Mouse (Mus musculus) cerebral cortex, adult 2 months (tissue): ENCODE measurements around the gene Plac1.

Experiments
- WGBS: fragments of 180-500 bp; shearing (Covaris S2); methylation state at CpG from one replicate; pipeline ENCODE4 v1.1.7; 2018; 5-methylcytosine and 5-hydroxymethylcytosine counted together

The Plac1 gene

GRCm38 (mm10) chrX:53099951-53100350, 140.0 kb downstream of the Plac1 start:
- WGBS: 65% methylated on average over 7 of the region's 7 CpGs

GRCm38 (mm10) chrX:53099266-53099665, 140.6 kb downstream of the Plac1 start:
- 77% methylated on average over 3 of the region's 3 CpGs for WGBS

GRCm38 (mm10) chrX:53098293-53098692, 141.6 kb downstream of the Plac1 start:
- WGBS: 84% methylated on average over 4 of the region's 4 CpGs

- WGBS: 78% methylated on average over 4 of the region's 4 CpGs
Observed at GRCm38 (mm10) chrX:53097786-53098185, 142.1 kb downstream of the Plac1 start.

GRCm38 (mm10) chrX:53093381-53093780, 146.5 kb downstream of the Plac1 start:
- WGBS: 45% methylated on average over 2 of the region's 2 CpGs

DNA sequence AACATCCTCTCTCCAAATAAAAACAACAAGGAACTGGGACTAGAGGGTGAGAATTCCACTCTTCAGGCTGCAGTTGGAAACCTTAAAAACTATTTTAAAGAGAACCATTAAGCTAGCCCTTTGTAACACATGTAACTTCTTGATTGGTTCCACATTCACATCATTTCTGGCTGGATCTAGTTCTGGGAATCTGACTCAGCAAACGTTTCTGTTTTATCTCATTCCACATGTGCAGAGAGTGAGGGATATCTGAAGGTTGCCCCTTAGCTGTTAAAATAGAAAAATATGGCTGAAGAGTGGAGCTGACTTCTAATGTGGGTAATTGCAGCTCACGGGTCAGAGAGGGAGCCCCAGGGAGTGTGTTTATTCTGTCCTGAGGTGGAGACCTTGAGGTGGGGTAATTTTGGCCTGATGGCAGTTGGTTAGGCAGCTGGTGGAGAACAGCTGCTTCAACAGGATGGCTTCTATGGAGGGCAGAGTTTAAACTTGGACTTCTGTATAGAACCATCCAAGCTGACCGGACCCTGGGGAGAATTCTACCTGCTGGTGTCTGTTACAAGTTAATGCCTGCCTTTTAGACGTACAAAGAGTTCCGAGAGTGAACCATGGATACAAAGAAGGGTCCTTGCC, 151.1 kb downstream of the Plac1 start:
- WGBS: 86% methylated on average over 5 of the region's 5 CpGs

GRCm38 (mm10) chrX:53087202-53087601, 152.7 kb downstream of the Plac1 start:
- 100% methylated on average over 1 of the region's 1 CpGs for WGBS

DNA sequence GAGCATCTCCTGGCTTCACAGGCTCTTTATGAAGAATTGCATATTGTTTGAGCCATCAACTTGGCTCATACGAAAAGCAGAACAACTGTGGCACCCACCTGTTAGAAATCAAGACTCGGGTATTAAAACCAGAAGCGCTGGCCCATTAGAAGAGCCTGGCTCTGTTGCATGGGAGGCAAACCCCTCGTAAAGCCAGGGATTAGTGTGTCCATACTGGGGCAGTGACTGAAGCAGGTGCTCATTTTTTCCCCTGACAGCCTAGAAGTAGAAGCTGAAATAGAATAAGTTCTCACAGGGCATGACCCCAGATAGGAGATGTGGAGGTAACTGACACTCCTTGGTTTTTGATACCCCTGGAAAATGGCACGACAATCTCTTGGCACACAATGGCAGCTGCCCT, 154.4 kb downstream of the Plac1 start:
- WGBS: 78% methylated on average over 5 of the region's 5 CpGs

DNA sequence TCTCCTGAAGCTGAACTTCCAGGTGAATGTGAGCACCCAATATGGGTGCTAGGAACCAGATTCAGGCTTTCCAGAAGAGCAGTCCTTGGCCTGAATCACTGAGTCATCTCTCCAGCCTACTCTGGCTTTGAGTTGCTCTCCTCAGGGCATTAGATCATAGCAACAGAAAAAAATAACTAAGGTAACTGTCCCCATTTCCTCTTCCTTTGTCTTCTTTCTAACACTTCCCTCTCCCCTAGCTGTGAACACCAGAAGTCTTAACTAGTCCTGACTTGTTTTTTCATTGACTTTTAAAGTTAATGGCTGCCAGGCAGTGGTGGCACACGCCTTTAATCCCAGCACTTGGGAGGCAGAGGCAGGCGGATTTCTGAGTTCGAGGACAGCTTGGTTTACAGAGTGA, 175.5 kb downstream of the Plac1 start:
- 89% methylated on average over 3 of the region's 3 CpGs for WGBS

DNA sequence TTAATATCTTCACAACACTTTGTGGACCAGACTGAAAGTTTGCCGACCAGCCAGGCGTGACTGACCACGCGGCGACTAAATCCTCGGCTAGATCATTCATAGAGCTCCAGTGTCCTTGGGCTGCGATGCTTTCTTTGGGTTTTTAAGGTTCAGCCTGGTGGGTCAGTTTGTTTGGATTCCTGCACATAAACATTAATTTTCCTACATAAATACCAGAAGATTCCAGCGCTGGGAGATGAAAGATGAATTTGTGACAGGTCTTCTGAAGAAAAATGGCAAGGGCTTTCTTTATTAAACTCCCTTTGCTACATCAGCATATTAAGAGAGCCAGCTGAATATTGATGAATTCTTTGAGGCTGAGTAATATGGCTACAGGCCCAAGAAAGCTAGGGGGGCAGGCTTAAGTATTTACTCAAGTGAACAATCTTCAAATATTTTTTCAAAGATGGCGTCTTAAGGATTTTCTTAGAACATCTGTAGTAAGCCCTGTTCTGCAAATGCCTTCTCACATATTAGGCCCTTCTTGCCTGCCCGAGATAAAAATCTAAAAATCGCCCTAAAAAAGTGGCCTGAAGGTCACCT, 180.4 kb downstream of the Plac1 start:
- WGBS: 52% methylated on average over 11 of the region's 11 CpGs

DNA sequence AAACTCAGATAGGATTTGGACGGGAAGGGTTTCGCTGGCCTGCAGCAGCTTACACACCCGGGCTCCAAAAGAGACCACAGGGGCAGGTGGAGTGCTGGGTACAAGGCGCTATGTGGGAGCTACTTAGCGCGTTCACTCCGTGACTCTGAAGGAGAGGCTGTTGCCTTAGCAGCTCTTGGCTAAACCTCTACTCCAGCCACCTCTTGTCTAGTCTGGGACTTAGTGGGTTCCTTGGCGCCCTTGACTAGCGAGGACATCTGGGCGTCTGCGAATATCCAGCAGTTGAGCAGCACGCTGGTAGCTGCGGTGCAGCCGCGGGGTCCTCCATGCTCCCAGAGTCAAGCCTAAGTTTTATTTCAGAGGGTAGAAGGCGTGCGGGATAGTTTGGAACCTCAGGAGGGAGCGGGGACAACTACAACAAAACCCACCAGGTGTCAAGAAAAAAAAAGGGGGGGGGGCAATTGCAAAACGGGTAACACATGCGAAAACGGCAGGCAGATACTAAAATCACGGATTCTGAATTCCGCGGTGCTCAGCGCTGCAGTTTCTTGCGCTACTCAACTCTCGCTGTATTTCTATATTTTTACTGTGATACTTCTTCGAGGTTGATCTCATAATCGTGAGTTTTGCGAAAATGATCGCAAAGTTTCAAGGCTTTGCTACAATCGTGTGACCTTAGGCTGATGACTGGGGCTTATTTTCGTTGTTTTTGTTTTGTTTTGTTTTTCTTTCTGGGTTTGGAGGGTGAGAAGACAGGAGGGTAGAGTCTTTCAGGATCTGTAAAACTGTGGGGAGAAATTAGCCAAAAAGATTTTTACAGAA, 181.2 kb downstream of the Plac1 start:
- 8% methylated on average over 33 of the region's 33 CpGs for whole genome bisulfite sequencing

DNA sequence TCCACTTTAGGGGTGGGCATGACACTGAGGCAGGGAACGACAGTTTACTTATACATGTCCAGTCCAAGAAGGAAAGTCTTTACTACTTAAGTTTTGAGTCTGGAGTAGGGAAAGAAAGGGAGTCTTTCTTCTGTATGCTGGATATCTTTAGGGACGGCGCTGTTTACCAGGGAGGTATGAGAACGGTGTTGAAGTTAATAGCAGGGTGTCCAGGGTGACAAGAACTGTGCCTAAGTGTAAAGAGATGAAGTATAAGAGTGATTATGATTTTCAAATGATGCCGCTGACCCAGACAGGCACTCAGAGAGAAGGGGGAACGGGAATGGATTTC, 182.2 kb downstream of the Plac1 start:
- 27% methylated on average over 6 of the region's 6 CpGs for WGBS

GRCm38 (mm10) chrX:53057054-53057759, 182.7 kb downstream of the Plac1 start:
- WGBS: 8% methylated on average over 39 of the region's 42 CpGs

DNA sequence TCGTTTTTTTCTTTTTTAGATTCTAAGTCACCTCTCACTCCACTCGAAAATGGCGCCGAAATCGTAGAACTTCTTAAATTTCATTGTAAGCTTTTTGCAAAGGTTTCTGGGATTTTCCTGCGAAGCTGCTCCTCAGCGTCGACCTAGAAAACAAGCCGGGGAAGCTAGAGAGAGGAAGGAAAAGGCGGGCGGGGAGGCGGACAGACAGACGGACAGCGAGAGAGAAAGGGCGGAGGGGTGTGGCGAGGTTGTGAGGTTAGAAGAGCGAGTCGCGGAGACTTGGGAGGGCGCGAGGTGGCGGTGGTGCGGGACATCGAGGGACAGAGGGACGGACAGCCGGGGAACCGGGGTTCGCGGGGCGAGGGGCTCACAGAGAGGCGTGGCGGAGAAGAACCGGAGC, 183.3 kb downstream of the Plac1 start:
- 7% methylated on average over 30 of the region's 33 CpGs for WGBS

DNA sequence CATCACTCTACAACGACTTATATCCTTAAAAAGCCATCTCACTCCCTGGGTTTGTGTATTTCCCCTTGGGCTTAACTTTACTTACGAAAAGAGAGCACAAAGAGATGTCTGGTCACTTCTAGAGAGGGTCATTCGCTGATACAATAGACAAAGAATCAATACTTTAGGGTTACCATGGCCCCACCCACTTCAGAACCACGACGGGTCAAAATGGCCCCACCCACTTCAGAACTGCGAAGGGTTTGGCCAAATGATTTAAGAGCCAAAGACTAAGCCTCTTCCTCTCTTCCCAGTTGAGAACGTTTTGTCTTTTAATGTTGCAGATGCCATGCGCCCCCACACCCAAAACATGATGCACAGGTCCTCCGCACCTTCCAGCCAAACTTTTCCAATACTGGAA, 184.1 kb downstream of the Plac1 start:
- WGBS: 15% methylated on average over 9 of the region's 9 CpGs

DNA sequence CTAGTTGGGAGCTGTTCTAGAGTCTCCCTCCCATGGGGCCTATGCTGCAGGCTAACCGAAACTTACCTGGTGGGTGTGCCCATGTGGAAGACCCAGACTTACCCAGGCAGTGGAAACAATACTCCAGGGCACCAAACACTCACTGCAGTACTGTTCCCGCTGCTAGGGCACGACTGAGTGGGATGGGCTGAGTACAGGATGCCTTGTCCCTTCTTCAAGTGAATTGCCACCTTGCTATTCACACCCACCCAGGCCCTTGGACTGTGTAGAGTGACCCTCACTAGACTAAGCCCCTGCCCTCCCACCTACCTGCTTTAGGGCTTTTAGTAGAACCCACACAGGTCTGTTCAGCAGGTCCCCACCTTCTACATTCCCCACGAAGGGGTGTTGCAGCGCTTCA, 186.0 kb downstream of the Plac1 start:
- WGBS: 91% methylated on average over 5 of the region's 5 CpGs

DNA sequence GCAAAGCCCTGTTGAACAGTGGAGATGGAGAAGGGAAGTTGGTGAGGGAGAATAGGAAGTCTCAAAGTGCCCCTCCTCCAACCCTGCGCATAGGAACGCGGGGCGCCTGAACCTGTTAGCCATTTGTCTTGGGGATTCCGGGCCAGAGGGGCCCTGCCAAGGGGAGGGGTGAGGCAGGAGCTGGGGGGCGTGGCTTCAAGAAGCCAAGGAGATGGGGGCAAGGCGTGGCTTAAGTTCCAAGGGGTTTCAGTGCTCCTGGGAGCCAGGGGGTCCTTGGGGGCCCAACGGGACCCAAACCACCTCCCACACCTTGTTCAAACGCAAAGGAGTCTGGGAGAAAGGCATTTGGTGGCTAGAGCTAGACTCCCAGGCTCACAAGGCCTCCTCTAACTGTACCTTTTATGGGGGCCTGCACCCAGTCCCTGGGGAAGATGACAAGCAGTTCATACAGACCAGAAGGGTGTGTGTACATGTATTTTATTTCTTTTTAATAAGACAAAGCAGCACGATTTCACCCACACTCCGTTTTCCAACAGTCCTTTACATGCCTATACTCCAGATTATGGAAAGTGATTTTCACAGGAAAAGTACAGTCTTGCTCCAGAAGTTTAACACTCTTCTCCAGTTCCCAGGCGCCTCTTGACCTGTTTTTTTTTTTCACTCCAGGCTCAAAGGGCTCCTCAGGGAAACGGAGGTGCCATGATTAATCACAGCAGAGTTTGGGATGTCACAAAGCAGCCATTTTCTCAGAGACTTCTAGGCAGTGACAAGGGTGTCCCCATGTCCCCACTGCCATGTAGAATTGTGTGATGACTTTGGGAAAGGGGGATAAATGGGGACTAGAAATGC, 187.0 kb downstream of the Plac1 start:
- 25% methylated on average over 13 of the region's 13 CpGs for WGBS

DNA sequence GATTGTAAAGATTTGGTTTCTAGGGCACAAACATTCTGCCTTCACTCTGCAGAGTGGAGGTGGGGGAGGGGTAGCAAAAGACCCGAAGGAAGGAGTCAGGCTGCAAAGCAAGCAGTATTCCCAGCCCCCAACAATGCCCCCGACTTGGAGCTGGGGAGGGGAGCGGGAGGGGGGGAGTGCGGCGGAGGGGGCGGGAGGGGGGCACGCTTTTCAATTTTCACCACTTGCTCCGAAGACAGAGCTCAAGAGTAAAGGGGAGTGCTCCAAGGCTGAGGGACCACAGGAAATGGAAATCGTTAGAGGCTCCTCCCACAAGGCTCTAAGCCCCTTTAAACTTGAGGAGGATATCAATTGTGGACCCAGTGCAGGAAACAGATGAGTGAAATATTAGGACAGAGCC, 189.6 kb downstream of the Plac1 start:
- 6% methylated on average over 6 of the region's 9 CpGs for WGBS

- 86% methylated on average over 4 of the region's 4 CpGs for WGBS
Observed at GRCm38 (mm10) chrX:53049196-53049595, 190.7 kb downstream of the Plac1 start.

DNA sequence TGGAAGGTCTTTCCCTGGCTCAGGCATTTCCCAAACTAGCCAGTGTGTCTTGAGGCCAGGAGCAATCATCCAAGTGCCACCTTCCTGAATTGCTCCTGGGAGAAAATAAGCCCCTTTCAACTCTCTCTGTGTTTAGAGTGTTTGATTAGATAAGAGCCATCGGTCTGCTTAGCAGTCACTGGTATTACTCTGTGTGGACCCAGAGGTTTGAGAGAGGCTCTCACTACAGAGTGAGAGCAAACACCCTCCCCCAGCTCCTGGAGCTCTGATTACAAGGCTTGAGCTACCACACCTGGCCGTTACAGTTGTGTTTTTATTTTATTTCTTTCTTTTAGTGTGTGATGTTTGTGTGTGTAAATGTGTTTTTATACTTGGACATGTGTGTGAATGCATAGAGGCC, 193.0 kb downstream of the Plac1 start:
- 80% methylated on average over 2 of the region's 2 CpGs for WGBS

DNA sequence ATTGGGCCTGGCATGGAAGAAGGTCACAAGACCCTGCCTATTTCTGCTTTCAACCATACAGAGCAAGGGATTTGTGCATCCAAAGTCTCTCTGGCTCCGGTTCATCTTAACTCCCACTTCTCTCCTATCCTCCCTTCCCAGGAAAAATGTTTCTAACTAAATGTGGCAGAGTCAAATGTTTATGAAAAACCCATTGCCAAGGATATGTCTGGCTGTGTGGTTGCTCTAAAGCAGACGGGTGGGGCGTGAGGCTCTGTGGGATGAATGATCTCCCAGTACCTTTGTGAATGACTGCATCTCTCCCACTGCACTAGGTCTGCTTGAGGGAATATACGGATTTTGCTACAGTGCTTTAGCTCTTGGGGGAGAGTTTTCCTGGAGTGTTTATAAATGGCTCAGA, 193.9 kb downstream of the Plac1 start:
- WGBS: 63% methylated on average over 4 of the region's 4 CpGs
